Mouse (Mus musculus) subcutaneous adipose tissue, adult 2 months (tissue): Measurements from ENCODE around the gene Rdh16. TPM values are rescaled to one million over a fixed set of nuclear protein-coding genes. Genes with fewer than 3 reads are reported as not detected.

ENCODE experiments used
- polyA plus RNA-seq: library from polyadenylated mRNA; depleted of rRNA; stranded (reverse); fragments of >200 nt; gene quantifications from 2 replicates; pipeline ENCODE4 v1.2.3, GENCODE M21; 2012; ENCODE audit warnings: low replicate concordance; rRNA removed

Rdh16 gene
- polyA plus RNA-seq: 0.12 TPM in 1 of 2 replicates, not detected in the other

DNA sequence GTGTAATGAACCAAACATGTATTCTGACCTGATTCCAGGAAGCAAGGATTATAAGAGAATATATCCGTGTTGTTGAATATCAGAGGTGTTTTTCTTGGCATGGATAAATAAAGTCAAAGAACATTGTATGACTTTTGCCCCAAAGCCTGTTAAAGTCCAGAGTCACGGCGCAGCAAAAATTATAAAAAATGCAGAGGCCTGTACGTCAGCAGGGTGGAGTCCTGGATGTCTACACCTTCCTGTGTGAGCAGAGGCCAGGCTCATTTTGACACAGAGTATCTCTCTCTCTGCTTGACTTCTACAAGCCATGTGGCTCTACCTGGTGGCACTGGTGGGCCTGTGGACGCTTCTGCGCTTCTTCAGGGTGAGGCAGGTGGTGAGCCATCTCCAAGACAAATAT is at the start of gene Rdh16:
Gene Rdh16 (plus strand): TSS at position 262 of the 400 bp plus-strand sequence.

DNA sequence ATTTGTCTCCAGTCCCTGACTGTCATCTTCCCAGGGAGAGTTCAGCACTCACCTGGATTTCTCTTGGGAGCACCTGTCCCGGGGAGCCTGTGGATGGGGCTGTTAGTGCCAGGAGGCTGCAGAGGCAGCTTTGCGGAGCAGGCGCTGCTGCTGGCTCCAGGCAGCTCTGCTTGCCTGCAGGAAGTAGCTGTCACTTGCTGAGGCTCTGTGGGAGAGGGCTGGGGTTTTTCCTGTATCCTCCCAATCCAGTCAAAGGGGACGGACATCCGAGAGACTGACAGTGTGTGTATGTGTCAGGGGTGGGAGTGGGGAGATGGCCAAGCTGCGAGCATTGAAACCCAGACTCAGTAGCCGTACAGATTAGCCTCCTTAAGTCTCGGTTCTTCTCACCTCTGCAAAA is 49.4 kb upstream of the Rdh16 start, which contains the start of gene Gpr182:
Gene Gpr182 (minus strand): TSS at position 185 of the 400 bp plus-strand sequence.

DNA sequence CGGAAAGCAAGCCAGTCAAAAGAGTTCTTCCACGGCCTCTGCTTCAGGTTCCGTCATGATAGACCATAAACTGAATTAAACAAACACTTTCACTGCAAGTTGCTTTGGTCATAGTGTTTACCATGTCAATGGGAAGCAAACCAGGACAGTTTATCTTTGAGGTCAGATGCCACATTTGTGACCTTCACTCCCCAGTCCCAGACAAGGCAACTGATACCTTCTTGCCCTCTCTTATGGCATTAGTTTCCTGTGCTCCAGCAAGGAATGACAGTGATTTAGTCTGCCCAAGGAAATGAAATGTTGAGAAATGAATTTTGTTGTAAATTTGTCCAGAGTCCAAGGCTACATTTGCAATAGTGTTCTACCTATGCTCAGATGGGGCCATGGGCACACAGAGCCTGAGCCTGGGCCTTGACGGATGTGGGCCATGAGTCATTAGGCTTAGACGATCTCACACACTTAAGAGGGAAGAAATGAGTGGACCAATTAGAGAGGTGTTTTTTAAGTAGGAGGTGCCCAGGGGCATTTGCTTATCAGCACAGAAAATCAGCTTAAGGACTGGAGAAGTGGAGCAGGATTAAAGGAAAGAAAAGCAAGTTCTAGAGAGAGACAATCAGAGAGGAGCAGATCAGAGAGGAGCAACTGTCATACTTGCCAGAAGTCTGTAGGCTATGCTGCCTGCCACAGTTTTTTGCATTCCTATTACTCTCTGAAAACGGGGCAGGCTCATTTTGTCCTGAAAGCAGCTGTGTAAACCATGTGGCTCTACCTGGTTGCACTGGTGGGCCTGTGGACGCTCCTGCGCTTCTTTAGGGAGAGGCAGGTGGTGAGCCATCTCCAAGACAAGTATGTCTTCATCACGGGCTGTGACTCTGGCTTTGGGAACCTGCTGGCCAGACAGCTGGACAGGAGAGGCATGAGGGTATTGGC is 41.5 kb upstream of the Rdh16 start, which contains the start of the genes Rdh1 and Rdh16f1:
Gene Rdh1 (plus strand): TSS at position 541 of the 930 bp plus-strand sequence.
Gene Rdh16f1 (plus strand): TSS at position 607 of the 930 bp plus-strand sequence.

DNA sequence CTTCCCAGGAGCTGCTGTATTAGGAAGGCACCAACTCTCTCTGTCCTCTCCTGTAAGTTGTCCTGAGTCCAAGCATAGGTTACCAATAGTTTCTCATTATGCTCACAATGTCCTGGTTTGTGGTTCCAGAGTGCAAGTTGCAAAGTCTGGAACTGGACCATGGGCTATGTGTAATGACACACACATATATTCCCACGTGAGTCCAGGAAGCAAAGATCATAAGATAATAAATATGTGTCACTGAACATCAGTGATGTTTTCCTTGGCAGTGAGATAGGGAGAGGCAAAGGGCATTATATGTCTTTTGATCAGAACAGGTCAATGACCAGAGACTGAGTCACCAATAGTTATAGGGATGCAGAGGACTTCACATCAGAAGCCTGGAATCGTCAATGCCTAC is 24.9 kb upstream of the Rdh16 start, which contains the start of gene Rdh9:
Gene Rdh9 (plus strand): TSS at position 376 of the 400 bp plus-strand sequence.

DNA sequence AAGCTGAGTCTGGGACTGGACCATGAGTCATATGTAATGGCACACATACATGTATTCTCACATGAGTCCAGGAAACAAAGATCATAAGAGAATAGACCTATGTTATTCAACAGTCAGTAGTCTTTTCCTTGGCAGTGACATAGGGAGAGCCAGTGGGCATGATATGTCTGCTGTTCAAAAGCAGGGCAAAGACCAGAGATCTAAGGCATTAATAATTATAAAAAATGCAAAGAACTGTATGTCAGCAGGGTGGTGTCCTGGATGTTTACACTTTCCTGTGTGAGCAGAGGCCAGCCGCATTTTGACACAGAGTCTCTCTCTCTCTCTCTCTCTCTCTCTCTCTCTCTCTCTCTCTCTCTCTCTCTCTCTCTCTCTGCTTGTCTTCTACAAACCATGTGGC is 48.7 kb downstream of the Rdh16 start, which contains the start of gene Rdh19:
Gene Rdh19 (plus strand): TSS at position 301 of the 400 bp plus-strand sequence.

DNA sequence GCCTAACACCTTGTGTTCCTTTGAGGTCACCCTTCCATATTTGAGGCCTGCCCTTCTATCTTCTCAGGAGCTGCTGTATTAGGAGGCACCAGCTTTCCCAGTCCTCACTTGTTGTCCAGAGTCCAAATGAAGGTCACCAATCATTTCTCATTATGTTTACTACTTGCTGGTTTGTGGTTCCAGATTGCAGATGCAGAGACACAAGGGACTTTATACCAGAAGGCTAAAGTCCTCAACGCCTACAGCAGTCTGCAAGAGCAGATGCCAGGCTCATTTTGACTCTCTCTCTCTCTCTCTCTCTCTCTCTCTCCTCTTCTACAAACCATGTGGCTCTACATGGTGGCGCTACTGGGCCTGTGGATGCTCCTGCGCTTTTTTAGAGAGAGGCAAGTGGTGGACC is 65.3 kb downstream of the Rdh16 start, which contains the start of gene Rdh16f2:
Gene Rdh16f2 (plus strand): TSS at position 243 of the 400 bp plus-strand sequence.

DNA sequence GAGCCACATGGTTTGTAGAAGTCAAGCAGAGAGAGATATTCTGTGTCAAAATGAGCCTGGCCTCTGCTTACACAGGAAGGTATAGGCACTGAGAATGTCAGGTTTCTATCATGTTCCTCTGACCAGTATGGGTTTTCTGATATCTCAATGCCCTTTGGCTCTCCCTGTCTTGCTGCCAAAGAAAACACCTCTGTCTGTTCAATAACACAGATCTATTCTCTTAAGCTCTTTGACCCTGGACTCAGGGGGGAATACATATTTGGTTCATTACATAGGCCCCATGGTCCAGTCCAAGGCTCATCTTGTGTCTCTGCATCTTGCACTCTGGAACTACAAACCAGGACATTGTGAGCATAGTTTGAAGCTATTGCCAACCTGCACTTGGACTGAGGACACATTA is 87.7 kb downstream of the Rdh16 start, which contains the start of gene Rdh7:
Gene Rdh7 (minus strand): TSS at position 213 of the 400 bp plus-strand sequence.

Other genes starting within 250 kb of the Rdh16 start
- gene Lrp1, start 180.0 kb upstream of the Rdh16 start, polyA plus RNA-seq: 237 and 318 TPM in 2 replicates
- 111 and 133 TPM in 2 replicates for gene Stat6, start 158.2 kb upstream of the Rdh16 start, polyA plus RNA-seq
- 2.8 and 5.3 TPM in 2 replicates for gene Nemp1, start 134.3 kb upstream of the Rdh16 start, polyA plus RNA-seq
- gene Nab2, start 132.6 kb upstream of the Rdh16 start, polyA plus RNA-seq: 15.5 and 48.9 TPM in 2 replicates
- gene Myo1a, start 96.0 kb upstream of the Rdh16 start, polyA plus RNA-seq: 0.10 and 0.33 TPM in 2 replicates
- gene Tac2, start 76.7 kb upstream of the Rdh16 start, polyA plus RNA-seq: 0.35 TPM in 1 of 2 replicates, not detected in the other
- gene Zbtb39, start 61.6 kb upstream of the Rdh16 start, polyA plus RNA-seq: 5.9 and 12.6 TPM in 2 replicates
- 2.8 and 13.7 TPM in 2 replicates for gene Gpr182, start 49.4 kb upstream of the Rdh16 start, polyA plus RNA-seq
- gene Rdh1, start 41.4 kb upstream of the Rdh16 start, polyA plus RNA-seq: 0.03 and 3.0 TPM in 2 replicates
- 4.2 TPM in 1 of 2 replicates, not detected in the other for gene Rdh16f1, start 41.4 kb upstream of the Rdh16 start, polyA plus RNA-seq
- gene Rdh9, start 24.8 kb upstream of the Rdh16 start, polyA plus RNA-seq: 0.11 TPM in 1 of 2 replicates, not detected in the other
- gene Rdh19, start 48.8 kb downstream of the Rdh16 start, polyA plus RNA-seq: not detected in 2 replicates
- 0.13 TPM in 1 of 2 replicates, not detected in the other for gene Rdh16f2, start 65.3 kb downstream of the Rdh16 start, polyA plus RNA-seq
- 0.58 TPM in 1 of 2 replicates, not detected in the other for gene Rdh7, start 87.7 kb downstream of the Rdh16 start, polyA plus RNA-seq
- gene Sdr9c7, start 97.4 kb downstream of the Rdh16 start, polyA plus RNA-seq: not detected in 2 replicates
- not detected in 2 replicates for gene Hsd17b6, start 206.5 kb downstream of the Rdh16 start, polyA plus RNA-seq
- gene Prim1, start 214.0 kb downstream of the Rdh16 start, polyA plus RNA-seq: 1.9 and 7.3 TPM in 2 replicates
- gene Naca, start 234.4 kb downstream of the Rdh16 start, polyA plus RNA-seq: 174 and 241 TPM in 2 replicates